Mouse (Mus musculus) B cell, adult 2 months (primary cell): Measurements from ENCODE around the gene Helt.
"Not testable (repeated sequence)": the region's sequence is repeated elsewhere in the genome, so short reads cannot be mapped to it uniquely, and the experiment has no call there.

Source experiments
- DNase-seq, 2 experiments: peaks; one replicate each; pipeline ENCODE4 v3.0.0; 2022

Gene Helt

DNA sequence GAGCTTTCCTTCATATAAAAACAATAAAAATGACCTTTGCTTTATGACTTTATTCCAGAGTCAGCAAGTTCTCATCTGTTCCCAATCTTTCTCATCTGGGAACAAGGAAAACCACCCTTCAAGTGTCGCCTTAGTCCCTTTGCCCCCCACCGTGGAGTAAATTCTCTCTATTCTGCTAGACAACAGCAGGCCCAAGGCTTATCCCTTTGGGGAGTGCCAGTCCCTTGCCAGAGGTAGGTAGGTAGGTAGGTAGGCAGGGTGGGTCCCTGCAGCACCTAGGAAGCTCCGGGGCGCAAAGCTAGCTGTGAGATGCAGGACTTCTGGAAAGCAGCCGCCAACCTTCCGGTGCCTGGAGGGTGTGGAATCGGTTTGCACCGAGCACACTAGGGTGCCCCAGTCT, 1.5 kb upstream of the Helt start:
- DNase-seq = no peak

DNA sequence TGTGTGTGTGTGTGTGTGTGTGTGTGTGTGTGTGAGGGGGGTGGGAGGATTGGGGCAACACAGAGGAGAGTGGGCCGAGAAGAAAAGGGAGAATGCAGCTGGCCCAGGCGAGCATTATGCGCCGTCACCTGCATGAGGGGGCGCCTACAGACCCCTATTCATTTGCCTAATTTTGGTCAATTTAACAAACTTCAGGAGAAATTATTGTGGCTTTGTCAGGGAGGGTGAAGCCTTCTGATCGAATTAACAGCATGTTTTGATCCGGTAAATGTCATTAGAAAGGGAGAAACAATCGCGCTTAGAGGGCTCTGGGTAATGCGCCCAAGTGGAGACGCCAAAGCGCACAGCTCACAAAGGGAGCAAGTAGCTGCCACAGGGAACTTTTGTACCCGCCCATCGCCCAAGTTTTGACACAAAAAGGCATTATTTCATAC, 647 bp upstream of the Helt start:
- DNase-seq = no peak

DNA sequence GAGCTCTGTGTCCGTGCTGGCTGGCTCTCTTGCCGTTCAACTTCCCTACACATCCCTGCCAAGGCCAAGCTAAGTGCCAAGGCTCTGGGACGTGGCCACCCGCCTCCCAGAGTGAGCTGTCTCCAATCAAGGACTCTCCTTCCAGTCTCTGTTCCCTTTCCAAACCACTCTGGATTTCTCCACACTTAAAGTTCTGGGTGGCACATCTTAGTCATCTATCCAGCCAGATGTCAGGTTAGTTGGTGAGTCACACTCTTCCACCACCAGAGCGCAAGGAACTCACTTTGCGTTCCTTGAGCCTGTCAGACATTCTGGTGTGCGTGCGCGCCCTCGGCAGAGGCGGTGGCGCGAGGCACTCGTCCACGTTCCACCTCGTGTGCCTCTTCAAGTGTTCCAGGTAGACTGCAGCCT, 725 bp downstream of the Helt start:
- no peak for DNase-seq

DNA sequence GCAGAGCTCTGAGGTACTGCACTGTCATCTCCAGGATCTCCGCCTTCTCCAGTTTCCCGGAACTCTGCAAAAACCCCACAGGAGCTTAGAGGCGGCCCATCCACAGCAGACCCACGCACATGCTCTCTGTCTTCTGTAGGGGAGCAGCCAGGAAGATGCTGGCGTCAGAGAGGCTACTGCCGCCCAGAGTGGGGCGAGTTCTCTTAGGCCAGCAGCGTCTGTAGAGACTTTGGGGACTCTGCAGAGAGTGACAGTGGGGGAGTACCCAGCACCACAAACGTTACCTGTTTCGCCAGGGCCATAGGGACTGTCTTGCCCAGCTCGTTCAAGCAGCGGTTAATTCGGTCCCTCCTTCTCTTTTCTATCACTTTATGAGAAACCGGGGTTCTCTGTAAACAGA, 1.3 kb downstream of the Helt start:
- DNase-seq = no peak

DNA sequence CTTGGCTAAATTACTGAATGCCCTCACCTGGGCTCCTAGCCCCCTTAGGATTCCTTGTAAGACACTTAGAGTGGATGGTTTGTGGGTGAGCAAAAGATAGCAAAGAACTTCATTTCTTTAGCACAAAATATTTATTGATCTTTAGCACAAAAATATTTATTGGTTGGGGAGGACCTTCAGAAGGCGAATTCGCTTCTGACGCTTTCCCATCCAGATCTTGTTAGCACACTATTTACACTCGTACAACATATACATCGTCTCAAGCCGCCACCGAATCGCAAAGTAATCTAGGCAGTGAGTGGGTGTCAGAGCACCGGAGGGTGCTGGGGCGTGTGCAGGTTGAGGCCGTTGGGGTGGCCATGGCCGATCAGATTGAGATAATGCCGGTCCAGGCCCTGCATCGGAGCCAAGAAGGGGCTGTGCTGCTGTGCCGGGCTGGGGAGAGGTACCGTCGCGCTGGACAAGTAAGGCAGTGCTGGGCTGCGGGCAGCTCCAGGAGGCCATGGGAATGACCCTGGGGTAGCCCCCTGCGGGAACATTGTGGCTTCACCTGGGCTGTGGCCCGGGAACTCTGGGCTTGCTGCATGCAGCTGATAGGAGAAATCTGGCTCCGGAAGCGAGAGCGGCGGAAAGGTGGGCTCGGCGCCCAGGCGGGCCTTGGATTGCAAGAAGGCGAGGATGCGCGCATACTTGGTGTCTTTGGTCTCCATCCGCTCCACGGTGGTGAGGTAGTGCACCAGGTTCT, 2.4 kb downstream of the Helt start:
- DNase-seq = no peak

DNA sequence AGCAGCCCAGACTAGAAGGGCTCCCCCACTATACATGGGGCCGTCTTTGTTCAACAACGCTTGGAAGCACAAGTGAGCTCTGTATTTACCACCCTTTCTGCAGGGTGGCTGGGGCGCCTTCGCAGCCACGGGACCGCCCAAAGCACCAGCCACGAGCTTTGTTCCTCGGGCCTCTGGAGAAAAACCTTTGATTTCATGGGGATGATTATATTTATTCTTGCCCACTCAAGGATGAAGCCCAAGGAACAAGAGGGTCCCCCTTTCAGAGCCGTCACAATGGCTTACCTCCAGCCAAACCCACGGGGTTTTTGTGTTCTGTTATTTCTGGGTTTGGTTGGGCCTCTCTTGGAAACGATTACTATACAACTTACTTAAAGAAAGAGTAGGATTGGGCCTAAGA, 5.2 kb downstream of the Helt start:
- DNase-seq = no peak

DNA sequence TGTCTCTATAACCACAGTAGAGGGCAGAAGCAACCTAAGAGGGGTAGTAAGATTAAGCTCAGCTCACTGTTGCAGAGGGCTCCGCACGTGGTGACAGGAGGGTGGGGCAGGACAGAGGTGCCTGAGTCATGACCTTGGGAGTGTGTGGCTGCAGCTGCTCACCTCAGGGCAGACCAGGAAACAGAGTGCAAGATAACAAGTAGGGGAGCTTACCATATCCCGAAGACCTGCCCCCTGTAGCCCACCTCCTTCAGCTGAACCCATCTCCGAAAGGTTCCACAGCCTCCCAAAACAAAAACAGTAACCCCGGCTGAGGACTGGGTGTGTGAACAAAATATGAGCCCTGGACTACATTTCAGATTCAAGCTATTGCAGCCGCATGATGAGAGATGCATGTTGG, 6.5 kb downstream of the Helt start:
- DNase-seq = no peak

DNA sequence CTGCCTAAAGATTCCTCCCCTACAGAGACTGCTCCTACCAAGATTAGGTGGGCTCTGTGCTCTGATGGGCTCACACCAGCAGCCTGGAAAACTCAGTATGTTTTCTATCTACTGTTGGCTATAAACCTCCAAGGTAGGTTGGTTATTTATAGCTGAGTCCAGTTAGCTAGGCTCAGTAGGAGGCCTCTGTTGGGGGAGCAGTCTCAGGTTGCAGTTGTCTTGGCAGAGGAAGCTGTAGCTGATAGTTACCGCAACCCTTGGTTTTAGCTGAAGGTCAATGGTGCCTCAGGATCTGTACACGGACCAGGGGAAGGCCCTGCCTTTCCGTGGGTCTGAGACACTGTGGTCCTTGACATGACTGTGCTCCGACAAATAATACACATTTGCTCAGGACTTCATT, 8.5 kb downstream of the Helt start:
- DNase-seq = no peak

DNA sequence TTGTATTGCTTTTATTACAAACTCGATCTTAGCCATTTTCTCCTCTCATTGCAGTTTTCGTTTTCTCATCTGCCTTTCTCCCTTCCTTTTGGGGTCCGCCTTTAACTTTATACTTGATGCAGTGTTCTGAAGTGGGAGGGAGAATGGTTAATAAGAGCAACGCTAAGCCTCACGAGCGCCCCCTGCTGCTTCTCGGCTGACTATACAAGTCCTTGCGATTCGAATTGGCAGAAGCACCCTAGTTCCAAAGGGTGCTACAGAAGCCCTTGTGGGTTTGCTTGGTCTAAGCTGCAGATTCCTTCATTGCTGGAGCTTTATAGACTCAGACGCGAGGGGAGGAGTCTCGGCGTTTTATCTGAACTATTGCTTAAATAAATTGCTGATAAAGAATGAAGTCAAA, 12.9 kb downstream of the Helt start:
- DNase-seq = peak; percentile 74 to 75

DNA sequence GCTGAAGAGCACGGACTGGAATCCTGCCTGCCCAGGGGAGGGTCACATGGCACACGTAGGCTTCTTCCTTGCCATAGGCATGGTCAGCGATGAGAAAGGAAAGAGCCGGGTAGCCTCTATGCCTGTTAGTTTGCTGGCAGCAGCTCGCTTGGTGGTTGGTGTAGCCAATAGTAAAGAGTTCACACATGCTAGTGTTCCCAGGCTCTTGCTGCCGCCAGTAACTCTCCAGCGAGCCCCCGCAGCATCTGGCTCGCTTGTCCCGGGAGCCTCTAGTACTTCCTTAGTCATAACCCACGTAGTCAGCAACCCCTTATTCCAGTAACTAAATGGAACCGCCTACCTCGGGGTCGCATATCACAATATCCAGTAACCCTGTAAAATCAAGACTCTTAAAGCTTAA, 17.5 kb downstream of the Helt start:
- no peak for DNase-seq

DNA sequence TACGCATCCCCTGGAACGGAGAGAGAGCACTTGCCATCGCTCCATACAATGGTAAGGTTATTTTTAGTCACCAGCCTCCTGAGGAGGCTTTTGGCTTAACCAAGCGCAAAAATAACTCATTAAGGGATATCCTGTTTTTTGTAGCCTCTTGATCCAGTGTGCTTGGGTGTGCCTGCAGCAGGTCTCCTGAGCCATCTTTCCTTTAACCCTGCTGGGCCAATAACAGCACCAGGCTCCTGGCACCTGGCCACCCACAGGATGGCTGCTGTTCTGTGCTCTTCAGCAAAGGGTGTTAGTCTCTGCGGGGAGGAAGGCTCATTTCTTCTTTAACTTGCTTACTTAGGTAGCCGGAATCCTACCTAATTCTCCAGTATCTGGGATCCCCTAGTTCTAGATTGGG, 23.7 kb downstream of the Helt start:
- no peak for DNase-seq

DNA sequence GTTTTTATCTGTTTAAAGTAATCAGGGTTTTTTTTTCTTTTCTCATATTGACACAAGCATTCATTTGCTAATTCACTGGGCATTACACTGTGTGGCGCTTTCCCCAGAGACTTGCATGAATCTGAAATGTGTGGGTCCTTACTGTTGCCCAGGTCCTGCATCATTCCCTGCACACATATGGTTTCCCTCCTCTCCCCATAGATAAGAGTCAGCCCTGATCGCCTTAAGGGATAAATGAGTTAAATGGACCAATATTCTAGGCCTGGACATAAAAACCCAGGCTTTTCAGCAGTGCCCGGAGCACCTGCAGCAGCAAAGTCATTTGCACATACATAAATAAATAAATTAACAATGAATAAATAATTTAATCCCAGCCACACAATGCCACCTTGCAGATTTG, 24.3 kb downstream of the Helt start:
- DNase-seq = no peak

DNA sequence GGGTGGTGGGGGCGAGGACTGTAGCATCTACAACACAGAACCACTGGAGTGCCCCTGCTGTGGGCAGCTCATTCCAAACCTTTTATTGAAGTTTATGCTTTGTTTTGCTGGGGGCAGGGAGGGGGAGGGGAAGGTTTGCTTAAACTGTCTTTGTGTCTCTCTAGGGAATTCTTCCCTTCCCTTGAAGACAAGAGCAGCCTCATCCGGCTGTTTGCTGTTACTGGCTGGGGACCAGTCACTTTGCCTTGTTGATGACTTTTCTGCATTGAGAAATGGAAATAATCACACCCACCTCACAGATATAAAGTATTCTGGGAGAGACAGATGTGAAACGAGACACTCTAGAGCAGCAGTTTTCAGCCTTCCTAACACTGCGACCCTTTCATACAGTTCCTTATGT, 27.7 kb downstream of the Helt start:
- no peak for DNase-seq

DNA sequence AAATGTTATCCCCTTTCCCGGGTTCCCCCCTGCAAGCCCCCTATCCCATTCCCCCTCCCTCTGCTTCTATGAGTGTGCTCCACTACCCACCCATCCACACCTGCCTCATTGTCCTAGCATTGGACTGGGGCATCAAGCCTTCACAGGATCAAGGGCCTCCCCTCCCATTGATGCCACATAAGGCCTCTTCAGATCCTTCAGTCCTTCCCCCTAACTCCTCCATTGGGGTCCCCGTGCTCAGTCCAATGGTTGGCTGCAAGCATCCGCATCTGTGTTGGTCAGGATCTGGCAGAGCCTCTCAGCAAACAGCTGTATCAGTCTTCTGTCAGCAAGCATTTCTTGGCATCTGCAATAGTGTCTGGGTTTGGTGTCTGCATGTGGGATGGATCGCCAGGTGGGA, 30.3 kb downstream of the Helt start:
- not testable (repeated sequence) for DNase-seq

DNA sequence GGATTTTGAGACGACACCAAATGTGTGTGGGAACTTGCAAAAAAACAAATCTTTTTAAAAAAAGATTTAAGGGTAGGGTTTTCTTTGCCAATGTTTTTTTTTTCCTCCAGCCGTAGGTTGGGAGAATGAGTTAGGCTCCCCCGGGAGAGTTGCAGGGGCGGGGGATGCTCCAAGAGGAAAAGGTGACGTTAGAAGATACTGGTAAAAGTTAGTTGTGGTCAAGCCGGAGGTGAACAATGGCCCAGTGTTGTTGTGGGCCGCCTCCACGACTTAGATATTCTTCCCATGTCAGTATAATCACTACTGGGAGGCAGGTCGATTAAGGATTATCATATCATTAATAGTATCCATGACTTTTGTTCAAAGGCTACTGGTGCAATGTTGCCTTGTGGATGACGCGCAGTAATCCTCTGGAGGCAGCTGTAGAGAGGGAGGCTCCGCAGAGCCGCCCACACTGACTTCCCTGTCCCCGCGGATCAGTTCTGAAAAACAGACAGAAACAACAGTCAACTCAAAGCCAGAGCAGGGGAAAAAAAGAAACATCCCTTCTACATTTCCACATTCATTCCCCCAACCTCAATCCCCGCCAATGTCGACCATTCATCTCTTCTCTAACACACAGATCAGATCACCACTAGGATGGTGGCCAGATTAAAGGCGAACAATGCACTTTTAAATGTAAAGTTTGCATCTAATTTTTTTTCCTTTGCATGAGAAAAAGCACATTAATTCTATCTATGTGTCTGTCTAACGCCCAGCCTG, 36.4 kb downstream of the Helt start:
- no peak for DNase-seq

DNA sequence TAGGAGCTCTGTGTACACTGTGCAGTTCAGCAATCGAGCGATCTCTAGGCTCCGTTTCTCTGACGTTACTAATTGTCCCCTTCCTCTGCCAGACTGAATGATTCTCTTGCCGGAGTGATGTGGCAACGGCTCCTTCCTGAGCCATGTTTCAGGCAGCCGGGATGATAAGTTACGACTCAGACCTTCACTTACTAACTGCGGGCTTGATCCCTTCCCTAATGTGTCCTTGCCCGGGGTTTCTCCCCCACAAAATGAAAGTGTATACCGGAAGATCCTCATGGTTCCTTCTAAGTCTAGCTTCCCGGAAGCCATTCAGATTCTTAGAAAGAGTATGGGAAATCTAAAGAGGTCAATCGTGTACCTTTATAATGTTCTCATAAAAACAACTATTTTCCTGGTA, 42.0 kb downstream of the Helt start:
- no peak for DNase-seq

DNA sequence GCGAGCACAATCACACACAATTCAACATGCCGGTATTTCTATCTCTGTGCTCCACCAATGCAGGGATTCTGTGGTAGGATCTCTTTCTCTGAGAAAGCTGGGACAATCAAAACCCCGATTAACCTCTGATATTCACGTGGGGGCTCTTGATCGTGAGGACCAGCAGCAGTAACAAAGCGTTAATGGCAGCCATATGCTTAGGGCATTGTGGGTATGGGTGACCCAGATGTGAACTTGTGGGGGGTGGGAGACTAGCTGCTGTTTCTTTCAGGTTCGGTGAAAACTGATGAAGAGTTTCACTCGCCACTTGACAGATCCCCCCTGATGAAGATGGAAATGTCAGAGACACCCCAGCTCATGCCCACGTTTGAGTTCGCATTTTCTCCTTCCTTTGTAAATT, 42.9 kb downstream of the Helt start:
- no peak for DNase-seq

DNA sequence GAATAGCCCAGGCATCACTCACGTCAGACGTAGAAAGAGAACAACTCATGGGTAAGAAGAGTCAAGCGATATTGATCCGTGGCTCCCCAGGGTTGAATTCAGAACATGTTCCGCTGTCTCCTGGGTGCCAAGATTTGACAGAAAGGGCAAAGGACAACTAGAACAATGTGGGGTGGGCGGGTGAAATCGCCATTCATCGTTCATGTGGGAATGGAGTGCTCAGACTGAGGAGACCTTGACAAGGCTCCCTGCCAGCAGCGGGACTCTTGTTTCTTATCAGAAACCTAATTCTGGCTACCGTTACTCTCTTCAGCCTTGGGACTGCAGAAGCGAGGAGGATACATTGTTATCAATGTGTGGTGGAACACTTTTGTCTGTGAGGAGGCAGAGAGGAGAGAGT, 48.1 kb downstream of the Helt start:
- DNase-seq = no peak

DNA sequence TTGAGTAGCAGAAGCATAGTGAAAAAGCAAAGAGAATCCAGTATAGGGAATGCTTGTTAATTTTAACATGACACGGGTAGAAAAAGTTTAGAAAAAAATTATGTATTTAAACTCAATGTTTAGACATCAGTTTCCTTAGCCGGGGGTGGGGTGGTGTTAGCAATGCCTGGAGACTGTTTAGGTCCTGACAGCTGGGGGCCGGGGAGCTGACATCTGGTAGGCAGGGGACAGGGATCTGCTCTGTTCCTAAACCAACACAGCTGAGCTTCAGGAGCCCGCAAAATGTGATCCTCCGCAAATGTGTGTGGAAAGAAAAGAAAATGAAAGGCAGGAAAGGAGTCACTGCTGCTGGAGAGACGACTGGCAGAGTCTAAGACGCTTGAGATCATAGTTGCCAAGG, 51.5 kb downstream of the Helt start:
- DNase-seq = no peak
